Mouse (Mus musculus) limb, embryonic 14.5 days (tissue): ENCODE data around the gene Map6d1. TPM values are rescaled to one million over a fixed set of nuclear protein-coding genes. Genes with fewer than 3 reads are reported as not detected.

Source experiments
- ATAC-seq: fragments of 200-750 bp; cut with Nextera tagmentation; 2 replicates; pipeline ENCODE4 v1.8.0; 2017; ENCODE audit warnings: low read depth, moderate number of reproducible peaks, moderate TSS enrichment; ENCODE audit not compliant: low FRiP score
- DNase-seq: peaks from one replicate; pipeline ENCODE4 v3.0.0-alpha.2; 2015; ENCODE audit warnings: low spot score
- H3K27ac ChIP-seq: fragments of 300-500 bp; sonication (generic); replicated peaks from 2 replicates; pipeline ENCODE4 v1.5.1; 2014; ENCODE audit warnings: low read depth, mild to moderate bottlenecking, low read length, moderate library complexity, mixed read lengths
- H3K27me3 ChIP-seq: fragments of 300-500 bp; sonication (generic); 2 replicates; pipeline ENCODE4 v1.6.1; 2014; ENCODE audit warnings: low read length, mixed read lengths; ENCODE audit not compliant: control insufficient read depth, insufficient read depth
- H3K36me3 ChIP-seq: fragments of 300-500 bp; sonication (generic); 2 replicates; pipeline ENCODE4 v1.6.1; 2014; ENCODE audit warnings: mild to moderate bottlenecking, low read length, moderate library complexity, mixed read lengths; ENCODE audit not compliant: control insufficient read depth, insufficient read depth
- H3K4me1 ChIP-seq: fragments of 300-500 bp; sonication (generic); 2 replicates; pipeline ENCODE4 v1.6.1; 2014; ENCODE audit warnings: antibody characterized with exemption, low read length, mixed read lengths; ENCODE audit not compliant: control insufficient read depth, insufficient read depth
- H3K4me2 ChIP-seq: fragments of 300-500 bp; sonication (generic); replicated peaks from 2 replicates; pipeline ENCODE4 v1.6.1; 2014; ENCODE audit warnings: low read depth, mild to moderate bottlenecking, low read length, moderate library complexity; ENCODE audit not compliant: severe bottlenecking
- H3K4me3 ChIP-seq: fragments of 300-500 bp; sonication (generic); replicated peaks from 2 replicates; pipeline ENCODE4 v1.5.1; 2014; ENCODE audit warnings: low read length
- H3K9ac ChIP-seq: fragments of 300-500 bp; sonication (generic); 2 replicates; pipeline ENCODE4 v1.6.1; 2014; ENCODE audit warnings: mild to moderate bottlenecking, low read depth, low read length, moderate library complexity; ENCODE audit not compliant: severe bottlenecking
- H3K9me3 ChIP-seq: fragments of 300-500 bp; sonication (generic); 2 replicates; pipeline ENCODE4 v1.6.1; 2016; ENCODE audit warnings: low read length; ENCODE audit not compliant: control insufficient read depth
- POLR2A ChIP-seq: fragments of 200-500 bp; IDR thresholded peaks from 2 replicates; pipeline ENCODE4 v1.8.0; 2012; ENCODE audit warnings: inconsistent platforms, mild to moderate bottlenecking, moderate library complexity, borderline replicate concordance; ENCODE audit not compliant: insufficient read depth, insufficient read length; ENCODE audit errors: extremely low read depth
- WGBS: fragments of 180-500 bp; shearing (Covaris S2); extraction: QIAGEN DNeasy Blood & Tissue Kit; methylation state at CpG from one replicate; pipeline ENCODE4 v1.1.7; 2014; 5-methylcytosine and 5-hydroxymethylcytosine counted together
- polyA plus RNA-seq, 2 experiments: library from polyadenylated mRNA; depleted of rRNA in 1 of 2; stranded (reverse) in 1 of 2; unstranded in 1 of 2; fragments of >200 nt; fragmentation: Nextera tagmentation in 1 of 2; extraction: Ambion mirVana in 1 of 2; gene quantifications; 2 replicates each; pipeline versions ENCODE4 v1.2.1 to v1.2.3; 2012 to 2014

Gene Map6d1
- polyA plus RNA-seq, 2 experiments = 1.2 to 1.4 TPM

- Histone ChIP-seq H3K27me3 (no peaks in the 10 kb centered on the region), H3K9me3 (no peaks in the 10 kb centered on the region), H3K27ac (no peak overlapping the region), H3K9ac (no peak overlapping the region), H3K4me2 (no peak overlapping the region), H3K4me3 (no peak overlapping the region), H3K36me3 (no peaks in the 10 kb centered on the region), H3K4me1 (no peaks in the 10 kb centered on the region)
- 76% methylated on average over 7 of the region's 7 CpGs for WGBS
- no peak for TF ChIP-seq POLR2A
- DNase-seq (no peak), ATAC-seq (no peak)
Measured at GRCm38 (mm10) chr16:20265089-20265488, 23.9 kb upstream of the Map6d1 start.

DNA sequence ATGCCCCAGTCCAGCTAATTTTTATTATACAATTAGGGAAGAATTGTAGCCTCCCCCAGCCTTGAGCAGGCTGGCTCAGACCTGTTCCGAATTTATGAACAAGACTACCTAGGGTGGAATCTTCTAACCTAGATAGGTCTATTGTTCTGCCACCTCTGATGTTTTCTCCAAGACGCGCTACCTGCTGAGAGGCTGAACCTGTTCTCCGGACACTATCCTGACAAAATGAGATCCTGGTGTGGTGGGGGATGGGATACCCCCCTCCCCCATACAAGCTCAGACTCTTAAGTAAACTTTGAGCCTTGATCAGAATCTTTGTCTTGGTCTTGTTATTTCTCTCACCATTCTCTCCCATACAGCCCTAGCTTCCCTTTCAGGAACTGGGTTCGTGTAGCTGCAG is 16.8 kb upstream of the Map6d1 start:
- Histone ChIP-seq H3K4me2 (no peak overlapping the region), H3K36me3 (no peaks in the 10 kb centered on the region), H3K9me3 (no peaks in the 10 kb centered on the region), H3K27me3 (no peaks in the 10 kb centered on the region), H3K9ac (no peak overlapping the region), H3K4me1 (no peaks in the 10 kb centered on the region), H3K4me3 (no peak overlapping the region), H3K27ac (no peak overlapping the region)
- TF ChIP-seq POLR2A = no peak
- DNase-seq (no peak), ATAC-seq (no peak)
- 76% methylated on average over 5 of the region's 5 CpGs for WGBS

DNA sequence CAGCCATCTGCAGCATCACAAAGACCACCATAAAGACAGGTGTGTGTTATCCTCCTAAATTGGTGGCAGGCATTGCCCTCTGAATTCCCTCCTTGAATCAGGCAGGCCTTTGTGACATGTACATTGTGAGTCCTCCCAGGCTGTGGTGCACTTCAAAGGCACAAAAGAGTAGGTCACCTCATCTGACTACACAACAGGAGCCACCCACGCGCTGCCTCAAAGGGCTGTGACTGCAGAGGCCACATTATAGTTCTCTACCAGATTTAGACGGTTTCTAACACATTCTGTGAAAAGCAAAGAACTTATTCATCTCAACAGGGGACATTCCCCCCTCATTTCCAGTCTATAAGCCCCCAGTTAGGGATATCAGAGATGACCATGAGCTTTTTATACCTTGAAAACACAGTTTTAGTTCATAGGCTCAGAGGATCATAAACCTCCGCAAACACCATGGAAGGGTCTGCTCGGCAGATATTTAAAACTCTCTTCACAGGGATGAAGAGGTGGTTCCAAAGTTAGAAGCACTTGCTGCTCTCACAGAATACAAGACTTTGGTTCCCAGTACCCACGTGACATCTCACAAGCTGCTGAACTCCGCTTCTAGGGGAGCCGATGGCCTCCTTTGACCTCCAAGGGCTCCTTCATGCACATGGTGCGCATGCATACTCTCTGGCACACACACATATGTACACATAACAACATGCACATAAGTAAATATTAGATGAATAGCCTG is 7.5 kb upstream of the Map6d1 start:
- H3K4me3 ChIP-seq = no peak overlapping the region
- H3K9ac ChIP-seq = no peak overlapping the region
- H3K9me3 ChIP-seq = no peaks in the 10 kb centered on the region
- ATAC-seq (no peak), DNase-seq (no peak)
- H3K36me3 ChIP-seq = no peaks in the 10 kb centered on the region
- no peaks in the 10 kb centered on the region for H3K27me3 ChIP-seq
- no peak overlapping the region for H3K27ac ChIP-seq
- WGBS = 87% methylated on average over 9 of the region's 9 CpGs
- no peak overlapping the region for H3K4me2 ChIP-seq
- no peaks in the 10 kb centered on the region for H3K4me1 ChIP-seq
- no peak for TF ChIP-seq POLR2A

- Histone ChIP-seq H3K9ac (no peak overlapping the region), H3K27ac (no peak overlapping the region), H3K4me3 (no peak overlapping the region), H3K9me3 (no peaks in the 10 kb centered on the region), H3K4me2 (no peak overlapping the region), H3K27me3 (no peaks in the 10 kb centered on the region), H3K4me1 (no peaks in the 10 kb centered on the region), H3K36me3 (no peaks in the 10 kb centered on the region)
- DNase-seq (no peak), ATAC-seq (no peak)
- TF ChIP-seq POLR2A = no peak
Measured at GRCm38 (mm10) chr16:20247103-20247502, 5.9 kb upstream of the Map6d1 start.

GRCm38 (mm10) chr16:20238646-20239045 is 2.5 kb downstream of the Map6d1 start:
- no peak for TF ChIP-seq POLR2A
- WGBS = 81% methylated on average over 4 of the region's 4 CpGs
- Histone ChIP-seq H3K27me3 (no peaks in the 10 kb centered on the region), H3K9me3 (no peaks in the 10 kb centered on the region), H3K36me3 (peaks cover 2% of the 10 kb centered on the region; the same call in 1 of the 2 replicates), H3K27ac (no peak overlapping the region), H3K9ac (no peak overlapping the region), H3K4me3 (no peak overlapping the region), H3K4me1 (no peaks in the 10 kb centered on the region), H3K4me2 (no peak overlapping the region)
- ATAC-seq (no peak), DNase-seq (no peak)

DNA sequence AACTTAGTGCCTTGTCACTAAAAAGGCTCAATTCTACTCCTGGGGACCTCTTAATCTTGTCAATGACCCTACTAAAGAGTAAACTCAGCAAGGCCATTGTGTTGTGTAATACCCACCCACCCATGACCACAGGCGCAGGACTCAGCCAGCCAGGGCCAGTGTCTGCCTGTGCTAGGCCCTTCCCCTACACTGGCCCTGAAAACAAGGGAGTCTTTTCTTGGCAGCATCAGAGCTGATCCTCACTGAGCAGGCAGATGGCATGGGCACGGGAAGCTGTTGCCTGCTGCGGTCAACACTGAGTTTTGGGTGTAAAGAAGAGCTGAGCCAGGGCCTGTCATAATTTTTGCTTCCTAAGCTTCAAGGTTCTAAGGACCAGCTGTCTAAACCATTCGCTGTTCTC is 3.7 kb downstream of the Map6d1 start:
- peaks cover 14% of the 10 kb centered on the region for H3K36me3 ChIP-seq
- no peak for DNase-seq
- no peak overlapping the region for H3K27ac ChIP-seq
- 86% methylated on average over 4 of the region's 4 CpGs for WGBS
- H3K9ac ChIP-seq = no peak overlapping the region
- TF ChIP-seq POLR2A = no peak
- no peaks in the 10 kb centered on the region for H3K27me3 ChIP-seq
- H3K4me1 ChIP-seq = no peaks in the 10 kb centered on the region
- H3K9me3 ChIP-seq = no peaks in the 10 kb centered on the region
- ATAC-seq = no peak
- H3K4me3 ChIP-seq = no peak overlapping the region
- no peak overlapping the region for H3K4me2 ChIP-seq
